ENCODE assay signal across 13 mouse cellular contexts in the genomic region with DNA sequence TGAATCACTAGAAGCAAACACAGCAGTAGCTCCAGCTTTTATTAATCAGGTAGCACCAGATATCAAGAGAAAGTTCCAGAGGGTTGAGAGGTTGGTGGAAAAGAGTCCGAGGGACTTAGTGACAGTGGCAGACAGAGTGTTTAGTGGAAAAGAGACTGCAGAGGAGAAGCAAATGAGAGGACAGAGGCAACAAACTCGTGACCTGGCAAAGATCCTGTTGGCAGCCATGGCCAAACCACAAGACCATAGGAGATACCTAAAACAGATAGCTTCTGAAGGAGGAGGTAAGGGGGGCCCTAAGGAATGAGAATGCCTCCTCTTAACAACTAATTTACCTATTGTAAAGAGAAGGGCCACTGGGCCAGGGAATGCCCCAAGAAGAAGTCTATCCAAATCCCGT. TPM values are rescaled to one million over a fixed set of nuclear protein-coding genes. Genes with fewer than 3 reads are reported as not detected.
"Had no signal": no experiment of that assay in that cellular context is flagged by ENCODE, and none has a peak within 500 bp of the region (broad histone marks: within the 10 kb centered on the region; RNA-seq: fewer than 3 reads in every experiment).

No protein-coding gene starts in this region.

RNA-seq across cellular contexts. Expression of a gene that starts 59.3 kb away (rescaled TPM):
- total RNA-seq: gastrocnemius, postnatal 10 days; gastrocnemius, postnatal 14 days; gastrocnemius, postnatal 25 days; gastrocnemius, postnatal 36 days; granulocyte monocyte progenitor cell, adult 5-6 weeks; heart, adult 18-20 months; heart, adult 2 months; heart, adult 8-10 months had no signal
- polyA plus RNA-seq: embryonic facial prominence, embryonic 13.5 days; embryonic facial prominence, embryonic 15.5 days; erythroblast, embryonic 14.5 days; forebrain, embryonic 10.5 days; forebrain, embryonic 14.5 days; heart, adult 2 months had no signal
